Mouse (Mus musculus): ENCODE data around the gene Tlcd2. TPM values are rescaled to one million over a fixed set of nuclear protein-coding genes. Genes with fewer than 3 reads are reported as not detected.

The Tlcd2 gene
- polyA plus RNA-seq, 1 experiment from 2014 or later = 13.4 TPM

DNA sequence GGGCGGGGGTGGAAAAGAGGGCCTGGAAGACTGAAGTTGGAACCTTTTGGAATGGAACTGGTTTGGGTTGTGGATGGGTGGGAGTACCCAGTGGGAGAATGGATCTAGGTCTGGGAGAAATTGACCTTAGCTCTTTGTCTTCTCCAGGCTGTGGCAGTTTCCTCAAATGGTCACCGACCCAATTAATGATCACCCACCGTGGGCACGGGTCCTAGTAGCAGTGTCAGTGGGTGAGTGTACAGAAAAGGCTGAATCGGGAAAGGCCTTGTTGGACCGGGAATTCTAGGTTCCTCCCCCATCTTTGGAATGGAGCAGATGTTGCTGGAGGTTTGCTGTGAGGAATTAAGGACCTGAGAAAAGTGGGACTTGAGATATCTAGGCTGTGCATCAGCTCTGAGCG, 6.9 kb downstream of the Tlcd2 start:
- WGBS = 56% methylated on average over 7 of the region's 7 CpGs
- Histone ChIP-seq H3K4me1 (ENCODE audit: control insufficient read depth in 2 of 2, insufficient read depth in 2 of 2, low read length in 2 of 2) (peaks cover 14 to 19% of the 10 kb centered on the region in 2 experiments), H3K27ac (replicated peaks in 1 of 2; ENCODE audit: control insufficient read depth in 1 of 2, insufficient read depth in 1 of 2, low read depth in 2 of 2, low read length in 2 of 2) (peak overlapping the region in 1 of 2 experiments; percentile 44; a peak in 1 of 4 replicates)

DNA sequence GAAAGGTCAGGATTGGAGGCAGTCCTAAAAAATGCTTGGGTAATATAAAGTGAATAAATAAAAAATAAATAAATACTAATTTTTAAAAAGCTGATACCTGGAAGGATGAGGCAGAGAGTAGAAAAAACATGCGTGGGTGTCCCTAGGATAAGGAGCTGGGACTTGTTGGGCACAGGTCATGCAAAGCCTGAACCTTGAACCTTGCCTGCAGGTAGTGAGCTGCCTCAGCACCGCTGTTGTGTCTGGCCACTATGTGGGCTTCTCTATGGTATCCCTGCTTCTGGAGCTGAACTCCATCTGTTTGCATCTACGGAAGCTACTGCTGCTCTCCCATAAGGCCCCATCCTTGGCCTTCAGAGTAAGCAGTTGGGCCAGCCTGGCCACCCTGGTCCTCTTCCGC, 7.7 kb downstream of the Tlcd2 start:
- H3K36me3 ChIP-seq (ENCODE audit: control insufficient read depth, insufficient read depth, low read length) = peaks cover 23% of the 10 kb centered on the region
- H3K4me3 ChIP-seq (ENCODE audit: control insufficient read depth in 1 of 2, insufficient read depth in 1 of 2, low read depth in 1 of 2, low read length in 2 of 2) = no peak overlapping the region
- no peak overlapping the region for H3K27ac ChIP-seq (replicated peaks in 1 of 2; ENCODE audit: control insufficient read depth in 1 of 2, insufficient read depth in 1 of 2, low read depth in 2 of 2, low read length in 2 of 2)
- H3K27me3 ChIP-seq (ENCODE audit: control insufficient read depth, insufficient read depth, low read length) = no peaks in the 10 kb centered on the region
- no peak overlapping the region for H3K4me2 ChIP-seq (ENCODE audit: low read length)
- ATAC-seq (ENCODE audit: insufficient number of reproducible peaks, insufficient read depth, low FRiP score, low read depth) = no peak
- H3K9ac ChIP-seq (ENCODE audit: low read length) = no peak overlapping the region
- 95% methylated on average over 4 of the region's 4 CpGs for WGBS
- H3K9me3 ChIP-seq (ENCODE audit: control insufficient read depth, low read length) = no peaks in the 10 kb centered on the region
- H3K4me1 ChIP-seq (ENCODE audit: control insufficient read depth in 2 of 2, insufficient read depth in 2 of 2, low read length in 2 of 2) = peaks cover 12 to 14% of the 10 kb centered on the region in 2 experiments

More for the DNA sequence above, 6.9 kb downstream of the Tlcd2 start:
- H3K9me3 ChIP-seq (ENCODE audit: control insufficient read depth, low read length) = no peaks in the 10 kb centered on the region
- H3K4me3 ChIP-seq (ENCODE audit: control insufficient read depth in 1 of 2, insufficient read depth in 1 of 2, low read depth in 1 of 2, low read length in 2 of 2) = peak overlapping the region; percentile 50 to 52
- H3K27me3 ChIP-seq (ENCODE audit: control insufficient read depth, insufficient read depth, low read length) = no peaks in the 10 kb centered on the region
- no peak for ATAC-seq (ENCODE audit: insufficient number of reproducible peaks, insufficient read depth, low FRiP score, low read depth)
- H3K4me2 ChIP-seq (ENCODE audit: low read length) = peak overlapping the region; percentile 87
- peak overlapping the region; percentile 77 for H3K9ac ChIP-seq (ENCODE audit: low read length)
- H3K36me3 ChIP-seq (ENCODE audit: control insufficient read depth, insufficient read depth, low read length) = peaks cover 31% of the 10 kb centered on the region

DNA sequence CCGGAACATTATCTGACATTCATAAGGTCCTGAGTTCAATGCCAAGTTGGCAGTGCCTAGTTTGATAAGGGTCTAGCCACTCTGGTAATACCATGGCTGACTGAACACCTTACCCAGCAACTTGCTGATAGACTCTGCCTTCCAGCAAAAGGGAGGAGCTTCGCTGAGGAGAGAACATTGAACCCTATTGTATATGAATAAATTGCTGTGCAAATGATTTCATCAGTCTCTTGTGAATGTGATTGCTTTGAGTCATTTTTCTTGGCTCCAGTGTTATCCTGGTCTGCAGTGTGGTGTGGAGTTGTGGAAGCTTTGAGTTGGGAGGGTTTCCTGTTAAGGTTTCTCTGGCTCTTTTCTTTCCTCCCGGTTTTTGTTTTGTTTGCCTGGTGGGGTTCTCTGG, 9.2 kb downstream of the Tlcd2 start:
- Histone ChIP-seq H3K27ac (replicated peaks in 1 of 2; ENCODE audit: control insufficient read depth in 1 of 2, insufficient read depth in 1 of 2, low read depth in 2 of 2, low read length in 2 of 2) (no peak overlapping the region), H3K4me2 (ENCODE audit: low read length) (no peak overlapping the region), H3K27me3 (ENCODE audit: control insufficient read depth, insufficient read depth, low read length) (no peaks in the 10 kb centered on the region), H3K9me3 (ENCODE audit: control insufficient read depth, low read length) (no peaks in the 10 kb centered on the region), H3K36me3 (ENCODE audit: control insufficient read depth, insufficient read depth, low read length) (peaks cover 9% of the 10 kb centered on the region), H3K9ac (ENCODE audit: low read length) (no peak overlapping the region), H3K4me1 (ENCODE audit: control insufficient read depth in 2 of 2, insufficient read depth in 2 of 2, low read length in 2 of 2) (peaks cover 12 to 14% of the 10 kb centered on the region in 2 experiments), H3K4me3 (ENCODE audit: control insufficient read depth in 1 of 2, insufficient read depth in 1 of 2, low read depth in 1 of 2, low read length in 2 of 2) (no peak overlapping the region)
- 74% methylated on average over 3 of the region's 3 CpGs for WGBS
- ATAC-seq (ENCODE audit: insufficient number of reproducible peaks, insufficient read depth, low FRiP score, low read depth) = no peak

DNA sequence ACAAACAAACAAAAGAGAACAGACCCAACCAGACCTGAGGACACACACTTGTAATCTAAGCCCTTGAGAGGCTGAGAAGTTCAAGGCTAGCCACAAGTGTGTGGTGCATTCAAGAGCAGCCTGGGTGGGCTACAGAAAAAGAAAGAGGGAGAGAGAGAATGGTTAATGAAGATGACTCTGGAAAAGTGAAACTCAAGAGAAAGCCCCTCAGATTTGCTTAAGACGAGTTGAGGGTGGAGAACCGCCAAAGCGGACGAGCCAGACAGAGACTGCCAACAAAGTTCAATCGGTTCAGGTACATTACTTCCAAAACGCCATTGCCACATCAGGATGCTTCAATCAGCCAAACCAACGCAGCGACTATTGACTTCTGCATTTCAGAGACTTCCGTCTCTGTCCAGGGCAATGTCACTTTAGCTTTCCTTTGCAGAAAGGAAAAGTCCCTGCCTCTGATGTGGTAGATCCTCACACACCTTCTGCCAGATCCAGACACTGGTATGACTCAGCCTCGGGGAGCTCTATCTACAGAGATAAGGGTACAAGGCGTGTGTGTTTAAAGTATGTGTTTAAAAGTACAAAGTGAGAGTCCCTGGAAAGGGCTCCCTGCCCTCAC, 11.1 kb downstream of the Tlcd2 start:
- H3K36me3 ChIP-seq (ENCODE audit: control insufficient read depth, insufficient read depth, low read length) = no peaks in the 10 kb centered on the region
- H3K27me3 ChIP-seq (ENCODE audit: control insufficient read depth, insufficient read depth, low read length) = no peaks in the 10 kb centered on the region
- no peak overlapping the region for H3K27ac ChIP-seq (replicated peaks in 1 of 2; ENCODE audit: control insufficient read depth in 1 of 2, insufficient read depth in 1 of 2, low read depth in 2 of 2, low read length in 2 of 2)

DNA sequence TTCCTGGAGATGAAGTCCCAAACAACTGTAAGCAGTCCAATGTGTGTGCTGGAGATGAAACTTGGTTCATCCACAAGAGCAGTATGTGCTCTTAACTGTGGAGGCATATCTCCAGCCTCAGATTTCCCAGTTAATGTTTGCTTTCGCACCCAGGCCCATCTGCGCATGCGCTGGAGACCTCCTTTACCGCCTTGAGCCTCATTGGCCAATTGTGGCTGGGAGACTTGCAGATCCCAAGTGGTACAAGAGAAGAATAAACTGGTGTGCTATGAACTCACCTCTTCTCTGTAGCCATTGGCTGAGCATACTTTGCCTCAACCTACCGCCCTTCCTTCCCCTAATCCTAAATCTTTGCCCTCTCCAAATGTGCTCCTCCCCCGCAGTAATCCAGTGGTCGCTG, 11.9 kb downstream of the Tlcd2 start:
- no peak overlapping the region for H3K4me2 ChIP-seq (ENCODE audit: low read length)
- H3K36me3 ChIP-seq (ENCODE audit: control insufficient read depth, insufficient read depth, low read length) = no peaks in the 10 kb centered on the region
- no peak overlapping the region for H3K9ac ChIP-seq (ENCODE audit: low read length)
- no peak overlapping the region for H3K27ac ChIP-seq (replicated peaks in 1 of 2; ENCODE audit: control insufficient read depth in 1 of 2, insufficient read depth in 1 of 2, low read depth in 2 of 2, low read length in 2 of 2)
- no peaks in the 10 kb centered on the region for H3K27me3 ChIP-seq (ENCODE audit: control insufficient read depth, insufficient read depth, low read length)
- ATAC-seq (ENCODE audit: insufficient number of reproducible peaks, insufficient read depth, low FRiP score, low read depth) = no peak
- no peak overlapping the region for H3K4me3 ChIP-seq (ENCODE audit: control insufficient read depth in 1 of 2, insufficient read depth in 1 of 2, low read depth in 1 of 2, low read length in 2 of 2)
- 61% methylated on average over 7 of the region's 7 CpGs for WGBS
- no peaks in the 10 kb centered on the region for H3K9me3 ChIP-seq (ENCODE audit: control insufficient read depth, low read length)
- H3K4me1 ChIP-seq (ENCODE audit: control insufficient read depth in 2 of 2, insufficient read depth in 2 of 2, low read length in 2 of 2) = peaks cover 3 to 4% of the 10 kb centered on the region in 2 experiments; a peak in 3 of 4 replicates

More for the DNA sequence above, 11.1 kb downstream of the Tlcd2 start:
- Histone ChIP-seq H3K4me3 (ENCODE audit: control insufficient read depth in 1 of 2, insufficient read depth in 1 of 2, low read depth in 1 of 2, low read length in 2 of 2) (no peak overlapping the region), H3K9me3 (ENCODE audit: control insufficient read depth, low read length) (no peaks in the 10 kb centered on the region), H3K9ac (ENCODE audit: low read length) (no peak overlapping the region), H3K4me2 (ENCODE audit: low read length) (no peak overlapping the region), H3K4me1 (ENCODE audit: control insufficient read depth in 2 of 2, insufficient read depth in 2 of 2, low read length in 2 of 2) (peaks cover 10% of the 10 kb centered on the region in 2 experiments)
- no peak for ATAC-seq (ENCODE audit: insufficient number of reproducible peaks, insufficient read depth, low FRiP score, low read depth)
- WGBS = 64% methylated on average over 11 of the region's 11 CpGs

GRCm38 (mm10) chr11:75486192-75486591, 24.7 kb downstream of the Tlcd2 start:
- Histone ChIP-seq H3K27ac (replicated peaks in 1 of 2; ENCODE audit: control insufficient read depth in 1 of 2, insufficient read depth in 1 of 2, low read depth in 2 of 2, low read length in 2 of 2) (no peak overlapping the region), H3K4me3 (ENCODE audit: control insufficient read depth in 1 of 2, insufficient read depth in 1 of 2, low read depth in 1 of 2, low read length in 2 of 2) (peak overlapping the region in 1 of 2 experiments; percentile 81; a peak in 2 of 4 replicates), H3K27me3 (ENCODE audit: control insufficient read depth, insufficient read depth, low read length) (no peaks in the 10 kb centered on the region), H3K9me3 (ENCODE audit: control insufficient read depth, low read length) (no peaks in the 10 kb centered on the region), H3K4me1 (ENCODE audit: control insufficient read depth in 2 of 2, insufficient read depth in 2 of 2, low read length in 2 of 2) (peaks cover 5 to 9% of the 10 kb centered on the region in 2 experiments), H3K9ac (ENCODE audit: low read length) (no peak overlapping the region), H3K36me3 (ENCODE audit: control insufficient read depth, insufficient read depth, low read length) (peaks cover 31% of the 10 kb centered on the region), H3K4me2 (ENCODE audit: low read length) (peak overlapping the region; percentile 54)
- WGBS = 26% methylated on average over 3 of the region's 3 CpGs
- ATAC-seq (ENCODE audit: insufficient number of reproducible peaks, insufficient read depth, low FRiP score, low read depth) = peak; percentile 13; the same call in 1 of the 2 replicates

GRCm38 (mm10) chr11:75486601-75487285, 25.2 kb downstream of the Tlcd2 start, which contains the start of gene Prpf8:
Gene Prpf8, plus strand, starts transcription at chr11:75486816.
- peak within 1 kb of the TSS; percentile 92 for H3K9ac ChIP-seq (ENCODE audit: low read length)
- H3K36me3 ChIP-seq (ENCODE audit: control insufficient read depth, insufficient read depth, low read length) = peaks cover 37% of the 10 kb centered on the region
- H3K27me3 ChIP-seq (ENCODE audit: control insufficient read depth, insufficient read depth, low read length) = no peaks in the 10 kb centered on the region
- peak; percentile 100 for ATAC-seq (ENCODE audit: insufficient number of reproducible peaks, insufficient read depth, low FRiP score, low read depth)
- H3K4me1 ChIP-seq (ENCODE audit: control insufficient read depth in 2 of 2, insufficient read depth in 2 of 2, low read length in 2 of 2) = peaks cover 5 to 9% of the 10 kb centered on the region in 2 experiments
- no peaks in the 10 kb centered on the region for H3K9me3 ChIP-seq (ENCODE audit: control insufficient read depth, low read length)
- peak within 1 kb of the TSS; percentile 97 for H3K4me2 ChIP-seq (ENCODE audit: low read length)
- H3K27ac ChIP-seq (replicated peaks in 1 of 2; ENCODE audit: control insufficient read depth in 1 of 2, insufficient read depth in 1 of 2, low read depth in 2 of 2, low read length in 2 of 2) = peak within 1 kb of the TSS; percentile 18 to 61; a peak in 3 of 4 replicates
- H3K4me3 ChIP-seq (ENCODE audit: control insufficient read depth in 1 of 2, insufficient read depth in 1 of 2, low read depth in 1 of 2, low read length in 2 of 2) = peak within 1 kb of the TSS; percentile 81 to 99
- WGBS = under 1% methylated on average over 52 of the region's 52 CpGs
